Mouse (Mus musculus) small intestine, adult 10 weeks (tissue): ENCODE data around the gene Zscan4d. TPM values are rescaled to one million over a fixed set of nuclear protein-coding genes. Genes with fewer than 3 reads are reported as not detected.

Experiments used
- polyA plus RNA-seq: library from polyadenylated mRNA; stranded (reverse); fragments of 350-450 nt; fragmentation: Illumina TruSeq; extraction: RNeasy Lipid Tissue Mini Kit (QIAGEN cat#74804); gene quantifications from one replicate; pipeline ENCODE4 v1.2.3, GENCODE M21; 2014; ENCODE audit warnings: low replicate concordance

The Zscan4d gene
- not detected for polyA plus RNA-seq

DNA sequence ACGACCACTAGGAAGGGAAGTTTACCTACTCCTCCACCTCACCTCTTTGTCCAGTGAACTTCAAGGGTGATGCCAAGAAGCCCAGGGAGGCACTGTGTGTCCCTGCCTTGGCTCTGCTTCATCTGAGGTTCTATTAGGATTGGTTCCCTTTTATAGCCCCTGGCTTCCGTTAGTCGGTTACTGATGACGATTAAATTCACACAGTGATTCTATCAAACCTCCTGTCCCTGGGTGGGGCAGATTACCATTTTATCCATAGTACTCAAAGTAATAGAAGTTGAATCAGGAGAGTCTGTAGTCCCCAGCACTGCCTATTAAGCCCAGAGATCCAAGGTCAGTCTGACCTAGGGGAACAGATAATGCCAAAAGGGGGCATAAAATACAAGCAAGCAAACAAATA, at the start of gene Zscan4d:
TSS of gene Zscan4d (minus strand) at position 101 of the 400 bp plus-strand sequence.

Other genes starting within 250 kb of the Zscan4d start
- not detected for gene Zscan4c, start 160.4 kb downstream of the Zscan4d start, polyA plus RNA-seq
- not detected for gene Zscan4-ps1, start 96.5 kb downstream of the Zscan4d start, polyA plus RNA-seq
- not detected for gene Zscan4e, start 144.5 kb upstream of the Zscan4d start, polyA plus RNA-seq
- not detected for gene Zscan4f, start 231.8 kb upstream of the Zscan4d start, polyA plus RNA-seq